Mouse (Mus musculus): ENCODE measurements around the gene Gpcpd1.

GRCm38 (mm10) chr2:132583126-132583525 lies 4.4 kb downstream of the Gpcpd1 start:
- TF ChIP-seq POLR2A (IDR thresholded peaks at IDR 0.05; ENCODE audit: borderline replicate concordance, control insufficient read depth, low read depth, low read length): no peak
- TF ChIP-seq CTCF (IDR thresholded peaks at IDR 0.05; ENCODE audit: control insufficient read depth, insufficient read depth, low read length): no peak

Measured in bone marrow, adult 2 months (tissue).